Mouse (Mus musculus): ENCODE measurements around the gene Cux2. TPM values are rescaled to one million over a fixed set of nuclear protein-coding genes. Genes with fewer than 3 reads are reported as not detected.

Gene Cux2
- total and polyA plus RNA-seq, 3 experiments, result 1.4 to 3.5 TPM; not detected in 1

DNA sequence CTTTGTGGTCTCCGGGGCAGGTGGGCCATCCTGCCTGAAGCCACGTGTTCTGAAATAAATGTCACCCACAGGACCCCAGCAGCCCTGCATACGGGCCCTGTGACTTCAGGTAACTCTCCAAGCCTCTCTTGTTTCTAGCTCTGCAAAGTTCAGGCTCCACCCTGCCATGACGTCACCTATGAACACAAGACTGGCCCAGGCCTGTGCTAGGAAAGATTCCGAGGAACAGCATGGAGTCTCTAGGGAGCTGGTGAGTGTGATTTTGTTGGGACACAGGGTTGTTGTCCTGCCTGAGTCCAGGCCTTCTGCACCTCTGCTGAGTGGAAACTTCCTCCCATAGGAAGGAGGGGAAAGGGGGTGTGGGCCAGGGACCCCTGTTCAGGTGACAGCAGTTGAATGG, 181.9 kb downstream of the Cux2 start:
- no peaks in the 10 kb centered on the region for H3K79me2 ChIP-seq (ENCODE audit: control insufficient read depth, insufficient read depth, low read length, poor library complexity)
- no peaks in the 10 kb centered on the region for H3K9me3 ChIP-seq (replicated peaks; ENCODE audit: insufficient read depth, low read length)
- no peak overlapping the region for H3K4me3 ChIP-seq (ENCODE audit: control insufficient read depth in 1 of 2, insufficient read depth in 1 of 2, low read depth in 2 of 2, low read length in 2 of 2)
- no peak overlapping the region for H3K9ac ChIP-seq (ENCODE audit: control insufficient read depth, low read depth, low read length, poor library complexity, severe bottlenecking)
- no peaks in the 10 kb centered on the region for H3K36me3 ChIP-seq (ENCODE audit: control insufficient read depth in 1 of 2, insufficient read depth in 2 of 2, low read length in 2 of 2)
- H3K27ac ChIP-seq (ENCODE audit: control insufficient read depth, low read depth, low read length), result no peak overlapping the region
- no peak for DNase-seq (ENCODE audit: low read depth, low spot score)
- TF ChIP-seq E2F4 (IDR thresholded peaks at IDR 0.05; ENCODE audit: borderline replicate concordance, low read depth, low read length) (no peak), SMC3 (IDR thresholded peaks at IDR 0.05; ENCODE audit: low read depth, low read length) (no peak), RCOR1 (IDR thresholded peaks at IDR 0.05; ENCODE audit: low read depth, low read length) (no peak), CHD2 (IDR thresholded peaks at IDR 0.05; ENCODE audit: low read length) (no peak), MAZ (IDR thresholded peaks at IDR 0.05; ENCODE audit: low read depth, low read length) (no peak), ZMIZ1 (IDR thresholded peaks at IDR 0.05; ENCODE audit: low read depth, low read length) (no peak), ELF1 (IDR thresholded peaks at IDR 0.05; ENCODE audit: low read depth, low read length) (no peak), TBP (IDR thresholded peaks at IDR 0.05; ENCODE audit: low read depth, low read length) (no peak), MXI1 (IDR thresholded peaks at IDR 0.05; ENCODE audit: low read depth, low read length) (no peak), MEF2A (IDR thresholded peaks at IDR 0.05; ENCODE audit: extremely low read depth, insufficient replicate concordance, low read depth, low read length, poor library complexity, severe bottlenecking) (no peak), UBTF (IDR thresholded peaks at IDR 0.05; ENCODE audit: borderline replicate concordance, insufficient read depth, low read depth, low read length) (no peak), TAL1 (IDR thresholded peaks at IDR 0.05; ENCODE audit: low read length) (no peak), KAT2A (conservative IDR thresholded peaks at IDR 0.05; ENCODE audit: low read depth, low read length) (no peak)
- no peaks in the 10 kb centered on the region for H3K4me1 ChIP-seq (ENCODE audit: control insufficient read depth in 1 of 2, insufficient read depth in 2 of 2, low read length in 2 of 2)
- no peaks in the 10 kb centered on the region for H3K27me3 ChIP-seq (ENCODE audit: control insufficient read depth in 1 of 2, insufficient read depth in 2 of 2, low read length in 2 of 2)

DNA sequence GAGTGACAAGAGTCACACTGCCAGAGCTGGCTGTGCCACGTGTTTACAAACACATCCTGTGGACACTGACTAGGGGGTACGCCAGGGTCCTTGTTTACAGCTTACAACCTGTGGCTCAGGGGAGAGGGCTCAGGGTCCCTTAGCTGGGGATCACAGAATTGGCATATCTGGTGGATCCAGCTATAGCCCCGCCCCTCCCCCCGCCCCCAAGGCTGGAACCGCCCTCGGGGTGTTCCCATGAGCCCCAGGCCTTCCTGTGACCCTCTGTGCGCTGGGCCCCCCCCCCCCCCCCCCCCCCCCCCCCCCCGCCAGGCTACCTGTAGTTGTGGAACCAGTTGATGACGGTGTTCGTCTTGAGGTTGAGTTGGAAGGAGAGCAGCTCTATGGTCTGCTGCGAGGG, 185.6 kb downstream of the Cux2 start:
- H3K4me3 ChIP-seq (ENCODE audit: control insufficient read depth in 1 of 2, insufficient read depth in 1 of 2, low read depth in 2 of 2, low read length in 2 of 2), result no peak overlapping the region
- H3K27ac ChIP-seq (ENCODE audit: control insufficient read depth, low read depth, low read length), result no peak overlapping the region
- TF ChIP-seq USF1 (IDR thresholded peaks at IDR 0.05; ENCODE audit: low read depth, low read length) (no peak), MAZ (IDR thresholded peaks at IDR 0.05; ENCODE audit: low read depth, low read length) (no peak), BHLHE40 (IDR thresholded peaks at IDR 0.05; ENCODE audit: borderline replicate concordance, low read depth, low read length) (no peak), GABPA (IDR thresholded peaks at IDR 0.05; ENCODE audit: low read depth, low read length) (no peak), RCOR1 (IDR thresholded peaks at IDR 0.05; ENCODE audit: low read depth, low read length) (no peak), SIN3A (IDR thresholded peaks at IDR 0.05; ENCODE audit: low read length) (no peak), TAL1 (IDR thresholded peaks at IDR 0.05; ENCODE audit: low read length) (no peak), ZC3H11A (IDR thresholded peaks at IDR 0.05; ENCODE audit: low read depth, low read length) (no peak), ZKSCAN1 (IDR thresholded peaks at IDR 0.05; ENCODE audit: low read depth, low read length) (no peak), MYB (IDR thresholded peaks at IDR 0.05; ENCODE audit: low read depth, low read length) (no peak), NRF1 (IDR thresholded peaks at IDR 0.05; ENCODE audit: insufficient read depth, low read depth, low read length, poor library complexity, severe bottlenecking) (no peak), E2F4 (IDR thresholded peaks at IDR 0.05; ENCODE audit: borderline replicate concordance, low read depth, low read length) (no peak), ETS1 (IDR thresholded peaks at IDR 0.05; ENCODE audit: low read depth, low read length) (no peak), MYC (IDR thresholded peaks at IDR 0.05; ENCODE audit: low read depth, low read length) (no peak)
- H3K36me3 ChIP-seq (ENCODE audit: control insufficient read depth in 1 of 2, insufficient read depth in 2 of 2, low read length in 2 of 2), result no peaks in the 10 kb centered on the region
- H3K27me3 ChIP-seq (ENCODE audit: control insufficient read depth in 1 of 2, insufficient read depth in 2 of 2, low read length in 2 of 2), result no peaks in the 10 kb centered on the region
- no peak for DNase-seq (ENCODE audit: low read depth, low spot score)
- no peaks in the 10 kb centered on the region for H3K9me3 ChIP-seq (replicated peaks; ENCODE audit: insufficient read depth, low read length)
- no peaks in the 10 kb centered on the region for H3K79me2 ChIP-seq (ENCODE audit: control insufficient read depth, insufficient read depth, low read length, poor library complexity)
- H3K4me1 ChIP-seq (ENCODE audit: control insufficient read depth in 1 of 2, insufficient read depth in 2 of 2, low read length in 2 of 2), result no peaks in the 10 kb centered on the region
- H3K9ac ChIP-seq (ENCODE audit: control insufficient read depth, low read depth, low read length, poor library complexity, severe bottlenecking), result no peak overlapping the region
